Mouse (Mus musculus) MEL-GATA-1-ER (cell line): Measurements from ENCODE around the gene Bmyc.
"Not testable (repeated sequence)": the region's sequence is repeated elsewhere in the genome, so short reads cannot be mapped to it uniquely, and the experiment has no call there.

Source experiments
- DNase-seq: peaks from one replicate; pipeline ENCODE4 v3.0.0-alpha.2; 2012; ENCODE audit warnings: low read depth; ENCODE audit errors: extremely low read depth

Bmyc gene

DNA sequence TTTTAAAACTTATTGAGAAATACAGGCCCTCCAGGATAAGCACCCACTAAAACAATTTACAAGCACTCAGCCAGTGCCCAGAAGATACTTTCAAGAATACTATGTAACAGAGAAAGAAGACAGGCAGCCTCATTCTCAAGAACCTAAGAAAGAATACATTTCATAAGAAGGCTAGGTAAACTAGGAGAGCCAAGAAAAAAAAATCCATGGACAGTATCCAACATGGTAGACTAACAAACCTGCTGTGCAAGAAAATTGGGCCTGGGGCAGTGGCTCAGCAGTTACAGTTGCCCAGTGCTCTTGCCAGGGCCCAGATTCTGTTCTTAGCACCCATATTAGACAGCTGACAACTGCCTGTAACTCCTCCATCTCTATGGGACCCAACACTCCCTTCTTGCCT, 10.7 kb downstream of the Bmyc start:
- DNase-seq = no peak

DNA sequence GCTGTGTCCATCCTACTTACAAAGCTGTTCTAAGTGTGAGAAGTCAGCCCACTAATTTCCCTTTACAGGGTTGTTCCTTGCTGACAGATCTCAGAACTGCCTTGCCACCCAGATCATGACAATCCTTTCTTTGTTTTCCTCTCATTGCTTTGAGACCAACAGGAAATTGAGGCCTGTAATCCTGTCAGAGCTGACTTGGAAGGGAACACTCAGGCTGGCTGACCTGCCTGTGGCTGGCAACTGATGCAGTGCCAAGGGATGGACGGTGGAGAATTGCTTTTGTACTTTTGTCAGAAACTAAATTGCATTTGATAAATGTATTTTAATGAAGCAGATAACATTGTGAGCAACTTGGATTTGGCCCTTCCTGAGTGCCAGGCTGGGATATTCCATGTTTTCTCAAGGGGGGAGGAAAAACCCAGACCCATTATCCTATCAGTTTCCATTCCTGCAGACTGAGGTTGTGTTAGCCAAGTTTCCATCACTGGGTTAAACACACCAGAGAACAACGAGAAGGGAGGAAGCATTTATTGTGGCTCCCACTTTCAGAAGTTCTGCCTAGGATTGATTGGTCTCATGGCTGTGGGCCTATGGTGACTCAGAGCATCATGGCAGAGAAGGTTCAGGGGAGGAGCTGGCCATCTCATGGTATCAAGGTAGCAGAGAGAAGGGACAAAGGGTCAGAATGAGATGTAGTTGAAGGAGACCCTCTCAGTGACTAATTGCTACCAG, 26.8 kb downstream of the Bmyc start:
- no peak for DNase-seq

- DNase-seq = not testable (repeated sequence)
Measured at GRCm38 (mm10) chr2:25736709-25737108, 30.2 kb downstream of the Bmyc start, which contains the start of gene Obp2b. Gene Obp2b, plus strand, starts transcription at chr2:25737009.

- peak; percentile 21 for DNase-seq
Measured at GRCm38 (mm10) chr2:25741671-25742070, 35.1 kb downstream of the Bmyc start.

- DNase-seq = no peak
Measured at GRCm38 (mm10) chr2:25754201-25754600, 47.7 kb downstream of the Bmyc start.
